Mouse (Mus musculus) intestine, postnatal 0 days (tissue): Measurements from ENCODE around the gene Mecom. TPM values are rescaled to one million over a fixed set of nuclear protein-coding genes. Genes with fewer than 3 reads are reported as not detected.

Experiments used
- ATAC-seq: fragments of 200-750 bp; cut with Nextera tagmentation; 2 replicates; pipeline ENCODE4 v1.8.0; 2017; ENCODE audit warnings: mild to moderate bottlenecking, moderate TSS enrichment, moderate library complexity
- H3K27ac ChIP-seq: fragments of 300-500 bp; sonication (generic); 2 replicates; pipeline ENCODE4 v1.5.1; 2014; ENCODE audit warnings: mild to moderate bottlenecking, low read depth, low read length, moderate library complexity
- H3K27me3 ChIP-seq: fragments of 300-500 bp; sonication (generic); replicated peaks from 2 replicates; pipeline ENCODE4 v1.6.1; 2014; ENCODE audit warnings: low read length, mixed read lengths; ENCODE audit not compliant: control insufficient read depth, insufficient read depth
- H3K36me3 ChIP-seq: fragments of 300-500 bp; sonication (generic); 2 replicates; pipeline ENCODE4 v1.6.1; 2014; ENCODE audit warnings: mild to moderate bottlenecking, moderate library complexity; ENCODE audit not compliant: control insufficient read depth, insufficient read depth
- H3K4me1 ChIP-seq: fragments of 300-500 bp; sonication (generic); replicated peaks from 2 replicates; pipeline ENCODE4 v1.6.1; 2014; ENCODE audit warnings: antibody characterized with exemption, low read length, mixed read lengths; ENCODE audit not compliant: control insufficient read depth, insufficient read depth
- H3K4me2 ChIP-seq: fragments of 300-500 bp; sonication (generic); replicated peaks from 2 replicates; pipeline ENCODE4 v1.6.1; 2014; ENCODE audit warnings: low read depth, mild to moderate bottlenecking, moderate library complexity
- H3K4me3 ChIP-seq: fragments of 300-500 bp; sonication (generic); 2 replicates; pipeline ENCODE4 v1.5.1; 2014; ENCODE audit warnings: low read depth, low read length
- H3K9ac ChIP-seq: fragments of 300-500 bp; sonication (generic); 2 replicates; pipeline ENCODE4 v1.6.1; 2014; ENCODE audit warnings: mild to moderate bottlenecking, low read depth, low read length
- H3K9me3 ChIP-seq: fragments of 300-500 bp; sonication (generic); 2 replicates; pipeline ENCODE4 v1.6.1; 2016; ENCODE audit warnings: mixed run types; ENCODE audit not compliant: control insufficient read depth
- CTCF ChIP-seq: sonication (generic); IDR thresholded peaks from 2 replicates; pipeline ENCODE4 v1.5.1; 2016; ENCODE audit warnings: low read depth, mild to moderate bottlenecking, control low read depth, antibody characterized with exemption, moderate library complexity
- WGBS: fragments of 180-500 bp; shearing (Covaris S2); extraction: QIAGEN DNeasy Blood & Tissue Kit; methylation state at CpG from one replicate; pipeline ENCODE4 v1.1.7; 2014; 5-methylcytosine and 5-hydroxymethylcytosine counted together
- polyA plus RNA-seq: library from polyadenylated mRNA; unstranded; fragments of >200 nt; fragmentation: Nextera tagmentation; extraction: Ambion mirVana; gene quantifications from 2 replicates; pipeline ENCODE4 v1.2.1, GENCODE M21; 2015

Mecom gene
- polyA plus RNA-seq, 1 experiment from 2014 or later, result 7.7 TPM

- Histone ChIP-seq H3K4me3 (no peak overlapping the region), H3K9ac (no peak overlapping the region), H3K27ac (no peak overlapping the region), H3K27me3 (no peaks in the 10 kb centered on the region), H3K36me3 (no peaks in the 10 kb centered on the region), H3K4me1 (no peaks in the 10 kb centered on the region), H3K9me3 (no peaks in the 10 kb centered on the region), H3K4me2 (no peak overlapping the region)
- no peak for ATAC-seq
- TF ChIP-seq CTCF, result no peak
- WGBS, result 86% methylated on average over 9 of the region's 9 CpGs
These were observed 464.5 kb downstream of the Mecom start for GRCm38 (mm10) chr3:30083268-30083667.

DNA sequence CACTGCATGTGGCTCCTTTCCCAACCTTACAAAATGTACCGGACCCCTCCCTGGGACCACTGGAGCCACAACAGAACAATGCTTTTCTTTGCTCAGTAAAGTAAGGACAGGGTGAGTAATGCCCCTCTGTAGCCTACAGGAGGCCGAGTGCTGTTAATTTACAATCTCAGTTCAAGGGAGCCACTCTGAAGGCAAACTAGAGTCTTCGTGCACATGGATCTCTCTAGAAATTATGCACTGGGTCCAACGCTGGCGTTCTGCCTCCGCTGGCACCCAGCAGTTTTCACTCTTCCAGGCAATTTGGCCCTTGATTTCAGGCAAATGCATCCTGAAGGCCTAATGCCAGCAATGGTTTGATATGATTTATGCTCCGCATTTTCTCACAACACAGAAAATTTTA, 467.0 kb downstream of the Mecom start:
- Histone ChIP-seq H3K4me2 (no peak overlapping the region), H3K36me3 (no peaks in the 10 kb centered on the region), H3K27me3 (no peaks in the 10 kb centered on the region), H3K9ac (no peak overlapping the region), H3K4me3 (no peak overlapping the region), H3K9me3 (no peaks in the 10 kb centered on the region), H3K27ac (no peak overlapping the region), H3K4me1 (no peaks in the 10 kb centered on the region)
- TF ChIP-seq CTCF, result no peak
- WGBS, result 77% methylated on average over 7 of the region's 7 CpGs
- no peak for ATAC-seq

- ATAC-seq, result no peak
- TF ChIP-seq CTCF, result no peak
- Histone ChIP-seq H3K9ac (no peak overlapping the region), H3K4me2 (no peak overlapping the region), H3K4me1 (no peaks in the 10 kb centered on the region), H3K4me3 (no peak overlapping the region), H3K36me3 (no peaks in the 10 kb centered on the region), H3K27ac (no peak overlapping the region), H3K9me3 (no peaks in the 10 kb centered on the region), H3K27me3 (no peaks in the 10 kb centered on the region)
- 81% methylated on average over 7 of the region's 7 CpGs for WGBS
These were observed 471.3 kb downstream of the Mecom start for GRCm38 (mm10) chr3:30076522-30076921.

DNA sequence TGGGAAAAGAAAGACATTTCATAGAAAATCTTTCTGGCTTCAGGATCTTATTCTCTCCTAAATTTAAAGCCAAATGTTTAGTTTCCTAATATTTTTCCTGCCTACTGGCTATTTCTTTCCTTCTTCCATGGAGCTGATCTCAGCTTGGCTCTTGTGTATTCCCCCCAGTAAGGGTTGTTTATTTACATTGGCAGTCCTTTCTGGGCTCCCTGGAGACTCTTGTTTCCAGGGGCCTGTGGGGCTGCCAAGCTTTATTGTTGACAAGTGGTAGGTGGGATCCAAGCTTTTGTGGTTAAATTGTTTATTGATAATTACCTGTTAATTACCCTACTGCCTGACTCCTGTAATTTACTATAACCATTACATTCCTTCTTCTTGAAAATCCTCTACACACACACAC, 476.5 kb downstream of the Mecom start:
- no peak for ATAC-seq
- Histone ChIP-seq H3K9ac (no peak overlapping the region), H3K9me3 (no peaks in the 10 kb centered on the region), H3K4me2 (no peak overlapping the region), H3K27me3 (no peaks in the 10 kb centered on the region), H3K4me3 (no peak overlapping the region), H3K4me1 (no peaks in the 10 kb centered on the region), H3K27ac (no peak overlapping the region), H3K36me3 (no peaks in the 10 kb centered on the region)
- TF ChIP-seq CTCF, result no peak

- H3K36me3 ChIP-seq, result no peaks in the 10 kb centered on the region
- H3K4me1 ChIP-seq, result no peaks in the 10 kb centered on the region
- no peak overlapping the region for H3K9ac ChIP-seq
- no peak for TF ChIP-seq CTCF
- H3K27me3 ChIP-seq, result no peaks in the 10 kb centered on the region
- no peaks in the 10 kb centered on the region for H3K9me3 ChIP-seq
- WGBS, result 74% methylated on average over 7 of the region's 7 CpGs
- no peak overlapping the region for H3K27ac ChIP-seq
- H3K4me3 ChIP-seq, result no peak overlapping the region
- no peak overlapping the region for H3K4me2 ChIP-seq
- ATAC-seq, result no peak
These were observed 481.3 kb downstream of the Mecom start for GRCm38 (mm10) chr3:30066519-30066918.

GRCm38 (mm10) chr3:30060058-30060457, 487.8 kb downstream of the Mecom start:
- H3K4me3 ChIP-seq, result no peak overlapping the region
- H3K4me1 ChIP-seq, result no peaks in the 10 kb centered on the region
- H3K27ac ChIP-seq, result no peak overlapping the region
- no peaks in the 10 kb centered on the region for H3K27me3 ChIP-seq
- H3K4me2 ChIP-seq, result no peak overlapping the region
- ATAC-seq, result no peak
- TF ChIP-seq CTCF, result no peak
- H3K36me3 ChIP-seq, result no peaks in the 10 kb centered on the region
- no peak overlapping the region for H3K9ac ChIP-seq
- H3K9me3 ChIP-seq, result no peaks in the 10 kb centered on the region
- WGBS, result 64% methylated on average over 7 of the region's 7 CpGs

DNA sequence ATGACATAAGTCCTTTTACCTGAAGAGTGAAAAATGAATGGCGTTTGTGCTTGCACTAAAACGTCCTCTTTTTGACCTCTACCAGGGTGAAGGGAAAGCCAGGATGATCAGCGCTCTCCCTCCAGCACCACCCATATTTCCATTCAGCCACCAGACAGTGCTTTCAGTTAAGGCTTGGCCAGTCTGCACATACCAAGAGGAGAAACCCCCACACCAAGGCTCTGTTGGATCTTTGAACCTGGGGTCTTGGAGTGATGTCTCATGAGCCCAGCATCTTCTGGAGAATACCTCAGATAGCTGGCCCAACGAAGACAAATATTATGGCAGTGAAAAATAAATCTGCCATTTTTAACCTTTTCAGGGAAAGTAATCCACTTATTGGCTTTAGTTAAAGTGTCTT, 488.2 kb downstream of the Mecom start:
- H3K9ac ChIP-seq, result no peak overlapping the region
- no peak for TF ChIP-seq CTCF
- no peaks in the 10 kb centered on the region for H3K9me3 ChIP-seq
- WGBS, result 59% methylated on average over 4 of the region's 4 CpGs
- H3K27ac ChIP-seq, result no peak overlapping the region
- no peak overlapping the region for H3K4me3 ChIP-seq
- H3K4me2 ChIP-seq, result no peak overlapping the region
- H3K27me3 ChIP-seq, result no peaks in the 10 kb centered on the region
- ATAC-seq, result no peak
- H3K36me3 ChIP-seq, result no peaks in the 10 kb centered on the region
- no peaks in the 10 kb centered on the region for H3K4me1 ChIP-seq
